Mouse (Mus musculus) bone marrow, adult 2 months (tissue): ENCODE measurements at regions not wholly inside any gene's neighbourhood (a gene's known extent, or its start where the extent isn't known, plus 50 kb on each side); places are given as distances from the start of the nearest gene placed in this dataset.

ENCODE experiments used
- CTCF ChIP-seq: fragments of 200-500 bp; IDR thresholded peaks from 2 replicates; pipeline ENCODE4 v1.5.1; 2011; ENCODE audit warnings: low read length, control low read depth; ENCODE audit not compliant: control insufficient read depth, insufficient read depth
- POLR2A ChIP-seq: fragments of 200-500 bp; IDR thresholded peaks from 2 replicates; pipeline ENCODE4 v1.6.1; 2011; ENCODE audit warnings: low read depth, mild to moderate bottlenecking, control low read depth, low read length, borderline replicate concordance; ENCODE audit not compliant: control insufficient read depth

DNA sequence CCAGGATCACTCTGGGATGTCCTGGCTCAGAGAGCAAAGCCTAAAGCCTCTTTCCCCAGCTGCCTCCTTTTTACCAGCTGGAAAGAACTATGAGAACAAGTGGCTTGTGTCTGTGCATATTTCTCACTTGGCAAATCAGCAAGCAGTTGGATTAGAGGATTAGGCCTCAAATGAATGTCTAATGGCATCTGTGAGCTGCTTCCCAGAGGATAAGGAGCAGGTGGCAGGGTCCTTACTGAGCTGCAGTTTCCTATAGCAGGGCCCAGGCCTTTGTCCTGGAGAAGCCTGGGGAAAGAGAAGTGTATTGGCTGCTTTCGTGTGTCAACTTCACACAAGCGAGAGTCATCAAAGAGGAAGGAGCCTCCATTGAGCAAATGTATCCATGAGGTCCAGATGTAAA, 59.1 kb upstream of the Hs3st2 start:
- TF ChIP-seq CTCF = no peak
- TF ChIP-seq POLR2A = no peak
